Mouse (Mus musculus): Measurements from ENCODE around the gene Cstad. TPM values are rescaled to one million over a fixed set of nuclear protein-coding genes. Genes with fewer than 3 reads are reported as not detected.
A peak's percentile ranks its signal among the peaks of the same experiment; 100 is the strongest.

Gene Cstad
- polyA plus RNA-seq, 1 experiment from 2014 or later = 1.6 TPM

GRCm38 (mm10) chr2:30636266-30636671 is 41.4 kb downstream of the Cstad start:
- no peak for DNase-seq (ENCODE audit: low spot score)
- Histone ChIP-seq H3K4me2 (replicated peaks) (no peak overlapping the region), H3K9ac (no peak overlapping the region), H3K4me3 (replicated peaks; ENCODE audit: low read length) (no peak overlapping the region), H3K36me3 (replicated peaks; ENCODE audit: control insufficient read depth, insufficient read depth) (no peaks in the 10 kb centered on the region), H3K9me3 (ENCODE audit: control insufficient read depth, low read length) (no peaks in the 10 kb centered on the region), H3K27ac (no peak overlapping the region), H3K27me3 (ENCODE audit: control insufficient read depth, insufficient read depth, low read length) (no peaks in the 10 kb centered on the region), H3K4me1 (replicated peaks; ENCODE audit: control insufficient read depth, insufficient read depth, low read length) (peaks cover 12% of the 10 kb centered on the region; the same call in 1 of the 2 replicates)
- ATAC-seq (ENCODE audit: low FRiP score) = no peak
- WGBS = 78% methylated on average over 5 of the region's 5 CpGs

DNA sequence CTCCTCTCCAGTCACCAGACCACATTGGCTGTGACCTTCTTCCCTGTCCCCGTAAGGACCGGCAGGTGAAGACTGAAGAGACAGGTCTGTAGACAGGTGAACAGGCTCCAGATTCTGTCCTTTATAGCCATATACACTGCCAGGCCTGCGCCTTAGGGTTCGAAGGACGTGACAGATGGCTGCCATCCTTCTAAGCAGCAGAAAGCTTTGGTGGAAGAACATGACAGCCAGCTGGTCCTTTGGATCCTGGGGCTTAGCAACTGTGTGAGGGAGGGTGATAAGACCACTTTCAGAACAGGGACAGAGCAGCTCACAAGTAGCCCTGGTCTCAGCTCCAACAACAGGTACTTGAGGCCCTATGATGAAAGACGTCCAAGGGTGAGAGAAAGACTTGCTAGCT is 43.2 kb downstream of the Cstad start:
- Histone ChIP-seq H3K27me3 (ENCODE audit: control insufficient read depth, insufficient read depth, low read length) (no peaks in the 10 kb centered on the region), H3K4me1 (replicated peaks; ENCODE audit: control insufficient read depth, insufficient read depth, low read length) (peaks cover 19% of the 10 kb centered on the region; the same call in 1 of the 2 replicates), H3K9me3 (ENCODE audit: control insufficient read depth, low read length) (no peaks in the 10 kb centered on the region), H3K36me3 (replicated peaks; ENCODE audit: control insufficient read depth, insufficient read depth) (no peaks in the 10 kb centered on the region), H3K4me2 (replicated peaks) (no peak overlapping the region), H3K9ac (no peak overlapping the region), H3K27ac (no peak overlapping the region), H3K4me3 (replicated peaks; ENCODE audit: low read length) (no peak overlapping the region)
- 81% methylated on average over 6 of the region's 6 CpGs for WGBS
- DNase-seq (ENCODE audit: low spot score) (no peak), ATAC-seq (ENCODE audit: low FRiP score) (no peak)

DNA sequence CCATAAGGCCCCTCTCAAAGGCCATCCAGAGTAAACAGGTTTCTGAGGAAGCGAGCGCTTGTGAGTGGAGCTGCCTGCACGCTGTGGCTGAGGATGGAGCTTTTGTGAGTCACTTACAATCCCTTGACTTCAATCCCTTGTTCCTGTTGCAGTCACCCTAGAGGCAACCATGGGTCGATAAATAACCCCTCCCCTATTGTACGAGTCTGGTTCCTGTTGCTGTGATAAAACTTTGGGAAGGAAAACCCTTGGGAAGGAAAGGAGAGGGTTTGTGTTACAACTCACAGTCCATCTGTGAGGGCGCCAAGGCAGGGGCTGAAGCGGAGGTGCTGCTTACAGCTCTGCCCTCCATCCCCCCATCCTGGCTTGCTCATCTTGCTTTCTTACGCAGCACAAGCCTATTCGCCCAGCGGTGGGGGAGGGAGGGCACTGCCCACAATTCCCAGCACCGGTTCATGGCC is 45.2 kb downstream of the Cstad start:
- 6% methylated on average over 11 of the region's 11 CpGs for WGBS
- no peak overlapping the region for H3K4me2 ChIP-seq (replicated peaks)
- peak; percentile 32; the same call in 1 of the 2 replicates for ATAC-seq (ENCODE audit: low FRiP score)

GRCm38 (mm10) chr2:30642810-30643209 is 48.0 kb downstream of the Cstad start:
- Histone ChIP-seq H3K4me1 (replicated peaks; ENCODE audit: control insufficient read depth, insufficient read depth, low read length) (peaks cover 49% of the 10 kb centered on the region), H3K9me3 (ENCODE audit: control insufficient read depth, low read length) (no peaks in the 10 kb centered on the region), H3K4me3 (replicated peaks; ENCODE audit: low read length) (no peak overlapping the region), H3K36me3 (replicated peaks; ENCODE audit: control insufficient read depth, insufficient read depth) (no peaks in the 10 kb centered on the region), H3K9ac (no peak overlapping the region), H3K4me2 (replicated peaks) (no peak overlapping the region), H3K27ac (peak overlapping the region; percentile 43; the same call in 1 of the 2 replicates), H3K27me3 (ENCODE audit: control insufficient read depth, insufficient read depth, low read length) (no peaks in the 10 kb centered on the region)
- DNase-seq (ENCODE audit: low spot score) (no peak), ATAC-seq (ENCODE audit: low FRiP score) (no peak)
- 31% methylated on average over 5 of the region's 5 CpGs for WGBS

More for the DNA sequence above, 45.2 kb downstream of the Cstad start:
- Histone ChIP-seq H3K4me3 (replicated peaks; ENCODE audit: low read length) (no peak overlapping the region), H3K27me3 (ENCODE audit: control insufficient read depth, insufficient read depth, low read length) (no peaks in the 10 kb centered on the region), H3K9me3 (ENCODE audit: control insufficient read depth, low read length) (no peaks in the 10 kb centered on the region), H3K27ac (peak overlapping the region; percentile 72), H3K4me1 (replicated peaks; ENCODE audit: control insufficient read depth, insufficient read depth, low read length) (peaks cover 23% of the 10 kb centered on the region; the same call in 1 of the 2 replicates), H3K9ac (0 out of 2 replicates have a peak overlapping the region, but pooled peaks have one; percentile 33), H3K36me3 (replicated peaks; ENCODE audit: control insufficient read depth, insufficient read depth) (no peaks in the 10 kb centered on the region)
- DNase-seq (ENCODE audit: low spot score) = no peak

DNA sequence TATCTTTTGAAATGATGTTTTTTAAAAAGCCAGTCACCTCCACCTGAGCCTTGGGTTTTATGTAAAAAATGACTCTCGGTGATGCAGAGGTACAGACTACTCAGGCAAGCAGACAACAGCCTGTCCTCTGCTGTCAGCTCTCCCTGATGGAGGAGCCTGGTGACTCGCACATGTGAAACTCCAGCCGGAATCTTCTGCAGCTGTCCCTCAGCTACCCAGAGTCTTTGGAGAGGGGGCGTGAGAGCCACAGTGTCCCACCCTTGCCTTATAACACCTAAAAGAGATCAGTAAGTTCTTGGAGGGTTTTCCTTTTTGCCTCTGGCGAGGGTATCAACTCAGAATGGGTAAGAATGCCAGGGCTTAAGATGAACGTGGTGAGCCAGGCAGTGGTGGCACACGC is 48.6 kb downstream of the Cstad start:
- H3K4me2 ChIP-seq (replicated peaks) = no peak overlapping the region
- DNase-seq (ENCODE audit: low spot score) = no peak
- no peak overlapping the region for H3K9ac ChIP-seq
- peaks cover 55% of the 10 kb centered on the region for H3K4me1 ChIP-seq (replicated peaks; ENCODE audit: control insufficient read depth, insufficient read depth, low read length)
- no peak overlapping the region for H3K4me3 ChIP-seq (replicated peaks; ENCODE audit: low read length)
- no peaks in the 10 kb centered on the region for H3K9me3 ChIP-seq (ENCODE audit: control insufficient read depth, low read length)
- no peaks in the 10 kb centered on the region for H3K36me3 ChIP-seq (replicated peaks; ENCODE audit: control insufficient read depth, insufficient read depth)
- 78% methylated on average over 7 of the region's 7 CpGs for WGBS
- H3K27me3 ChIP-seq (ENCODE audit: control insufficient read depth, insufficient read depth, low read length) = no peaks in the 10 kb centered on the region
- H3K27ac ChIP-seq = peak overlapping the region; percentile 70
- ATAC-seq (ENCODE audit: low FRiP score) = no peak

DNA sequence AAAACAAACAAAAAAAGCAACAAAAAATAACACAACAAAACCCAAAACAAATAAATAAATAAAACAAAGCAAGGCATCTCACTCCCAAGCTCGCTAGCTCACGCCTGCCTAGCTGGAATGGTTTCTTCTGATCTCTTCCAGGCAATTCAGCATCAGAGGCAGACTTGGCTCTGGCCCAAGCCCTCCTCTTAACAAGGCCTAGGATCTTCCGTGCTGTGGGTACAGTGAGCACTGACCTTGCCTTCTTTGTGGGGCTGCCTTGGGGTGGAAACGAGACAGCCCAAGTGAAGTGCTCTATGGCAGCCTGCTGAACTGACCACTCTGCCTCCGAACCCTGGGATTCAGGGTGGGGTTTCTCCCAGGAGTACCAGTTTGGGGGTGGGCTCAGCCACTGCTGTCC is 52.0 kb downstream of the Cstad start:
- H3K36me3 ChIP-seq (replicated peaks; ENCODE audit: control insufficient read depth, insufficient read depth) = no peaks in the 10 kb centered on the region
- 12% methylated on average over 5 of the region's 5 CpGs for WGBS
- H3K9me3 ChIP-seq (ENCODE audit: control insufficient read depth, low read length) = no peaks in the 10 kb centered on the region
- ATAC-seq (ENCODE audit: low FRiP score) = peak; percentile 54
- no peaks in the 10 kb centered on the region for H3K27me3 ChIP-seq (ENCODE audit: control insufficient read depth, insufficient read depth, low read length)
- no peak overlapping the region for H3K4me3 ChIP-seq (replicated peaks; ENCODE audit: low read length)
- H3K9ac ChIP-seq = peak overlapping the region; percentile 52
- H3K27ac ChIP-seq = peak overlapping the region; percentile 99
- DNase-seq (ENCODE audit: low spot score) = peak; percentile 77
- peak overlapping the region; percentile 37 for H3K4me2 ChIP-seq (replicated peaks)
- peaks cover 48% of the 10 kb centered on the region for H3K4me1 ChIP-seq (replicated peaks; ENCODE audit: control insufficient read depth, insufficient read depth, low read length)

- Histone ChIP-seq H3K27me3 (ENCODE audit: control insufficient read depth, insufficient read depth, low read length) (no peaks in the 10 kb centered on the region), H3K4me1 (replicated peaks; ENCODE audit: control insufficient read depth, insufficient read depth, low read length) (peaks cover 54% of the 10 kb centered on the region), H3K4me3 (replicated peaks; ENCODE audit: low read length) (no peak overlapping the region), H3K9me3 (ENCODE audit: control insufficient read depth, low read length) (no peaks in the 10 kb centered on the region), H3K36me3 (replicated peaks; ENCODE audit: control insufficient read depth, insufficient read depth) (no peaks in the 10 kb centered on the region), H3K27ac (peak overlapping the region; percentile 99), H3K4me2 (replicated peaks) (peak overlapping the region; percentile 37), H3K9ac (peak overlapping the region; percentile 52)
- 2% methylated on average over 11 of the region's 11 CpGs for WGBS
- ATAC-seq (ENCODE audit: low FRiP score) = peak; percentile 93
- DNase-seq (ENCODE audit: low spot score) = peak; percentile 82
Measured at GRCm38 (mm10) chr2:30647303-30647881, 52.6 kb downstream of the Cstad start.

GRCm38 (mm10) chr2:30647882-30648494 is 53.1 kb downstream of the Cstad start:
- Histone ChIP-seq H3K9me3 (ENCODE audit: control insufficient read depth, low read length) (no peaks in the 10 kb centered on the region), H3K27me3 (ENCODE audit: control insufficient read depth, insufficient read depth, low read length) (no peaks in the 10 kb centered on the region), H3K4me2 (replicated peaks) (peak overlapping the region; percentile 37), H3K4me3 (replicated peaks; ENCODE audit: low read length) (no peak overlapping the region), H3K9ac (peak overlapping the region; percentile 52), H3K36me3 (replicated peaks; ENCODE audit: control insufficient read depth, insufficient read depth) (no peaks in the 10 kb centered on the region), H3K4me1 (replicated peaks; ENCODE audit: control insufficient read depth, insufficient read depth, low read length) (peaks cover 54% of the 10 kb centered on the region), H3K27ac (peak overlapping the region; percentile 99)
- DNase-seq (ENCODE audit: low spot score) (no peak), ATAC-seq (ENCODE audit: low FRiP score) (0 out of 2 replicates have a peak, but pooled peaks have one; percentile 15)
- WGBS = 15% methylated on average over 13 of the region's 13 CpGs

DNA sequence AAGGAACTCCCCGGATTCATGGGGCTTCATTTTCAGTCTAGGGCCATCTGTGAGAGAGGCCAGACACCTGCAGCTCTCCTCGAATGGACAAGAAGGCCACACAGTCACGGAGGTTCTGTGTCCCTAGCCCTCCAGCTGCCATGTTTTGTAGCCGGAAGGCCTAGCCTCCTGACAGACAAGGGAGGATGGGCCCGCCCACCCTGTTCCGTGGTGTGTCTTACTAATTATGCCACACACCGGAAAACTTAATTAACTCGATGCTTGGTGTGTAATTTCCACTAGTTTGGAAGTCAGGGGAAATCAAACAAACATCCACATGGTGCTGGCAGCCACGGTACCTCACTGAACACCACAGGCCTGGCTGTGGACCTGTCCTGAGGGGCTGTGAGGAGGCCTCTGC is 55.4 kb downstream of the Cstad start:
- 32% methylated on average over 9 of the region's 9 CpGs for WGBS
- H3K27me3 ChIP-seq (ENCODE audit: control insufficient read depth, insufficient read depth, low read length) = no peaks in the 10 kb centered on the region
- H3K36me3 ChIP-seq (replicated peaks; ENCODE audit: control insufficient read depth, insufficient read depth) = no peaks in the 10 kb centered on the region
- peaks cover 60% of the 10 kb centered on the region for H3K4me1 ChIP-seq (replicated peaks; ENCODE audit: control insufficient read depth, insufficient read depth, low read length)
- H3K9ac ChIP-seq = no peak overlapping the region
- no peak overlapping the region for H3K4me2 ChIP-seq (replicated peaks)
- DNase-seq (ENCODE audit: low spot score) (no peak), ATAC-seq (ENCODE audit: low FRiP score) (no peak)
- H3K9me3 ChIP-seq (ENCODE audit: control insufficient read depth, low read length) = no peaks in the 10 kb centered on the region
- H3K4me3 ChIP-seq (replicated peaks; ENCODE audit: low read length) = no peak overlapping the region
- H3K27ac ChIP-seq = peak overlapping the region; percentile 95
